Mouse (Mus musculus) adrenal gland, adult 18-20 months (tissue): Measurements from ENCODE around the gene Asprv1. TPM values are rescaled to one million over a fixed set of nuclear protein-coding genes. Genes with fewer than 3 reads are reported as not detected.

ENCODE experiments used
- DNase-seq, 2 experiments: peaks; one replicate each; pipeline ENCODE4 v3.0.0; 2021 to 2022; ENCODE audit warnings: low spot score in 2 of 2
- total RNA-seq, 2 experiments: library from RNA; stranded (reverse); gene quantifications; 1 replicate in 1 of 2; 2 replicates in 1 of 2; pipeline ENCODE4 v1.2.3; 2021

Gene Asprv1
- total RNA-seq, 2 experiments from 2014 or later, result 0.32 TPM; not detected in 1

DNA sequence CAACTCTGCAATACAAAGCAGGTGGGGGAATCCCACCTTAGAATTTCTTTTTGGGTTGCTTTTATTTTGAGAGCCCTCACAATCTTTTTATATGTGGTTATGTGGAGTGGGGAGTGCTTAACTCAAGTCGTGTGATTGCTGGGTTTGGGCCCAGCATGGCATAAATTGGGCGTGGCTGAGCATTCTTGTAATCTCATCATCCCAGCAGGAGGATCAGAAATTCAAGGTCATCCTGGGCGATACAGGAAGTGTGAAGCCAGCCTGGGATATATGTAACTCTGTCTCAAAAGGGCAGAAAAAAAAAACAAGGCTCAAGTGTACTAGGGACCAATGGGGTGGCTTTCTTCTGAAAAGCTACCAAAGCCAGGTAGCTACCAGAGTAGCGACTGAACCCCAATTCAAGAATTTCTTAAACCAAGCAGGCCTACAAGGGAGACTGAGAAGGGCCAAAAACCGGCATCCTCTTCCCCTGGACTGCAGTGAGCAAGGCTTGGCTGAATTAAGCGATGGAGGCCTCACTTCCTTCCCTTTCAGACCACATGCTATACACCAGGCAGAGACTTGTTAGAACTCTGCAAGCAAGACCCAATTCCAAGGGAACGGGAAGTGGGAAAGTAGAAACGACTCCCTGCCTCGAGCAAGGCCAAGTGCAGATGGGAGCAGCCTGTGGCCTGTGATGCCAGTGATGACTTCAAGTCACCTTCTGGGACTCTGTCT, 32.4 kb downstream of the Asprv1 start:
- DNase-seq, result no peak

DNA sequence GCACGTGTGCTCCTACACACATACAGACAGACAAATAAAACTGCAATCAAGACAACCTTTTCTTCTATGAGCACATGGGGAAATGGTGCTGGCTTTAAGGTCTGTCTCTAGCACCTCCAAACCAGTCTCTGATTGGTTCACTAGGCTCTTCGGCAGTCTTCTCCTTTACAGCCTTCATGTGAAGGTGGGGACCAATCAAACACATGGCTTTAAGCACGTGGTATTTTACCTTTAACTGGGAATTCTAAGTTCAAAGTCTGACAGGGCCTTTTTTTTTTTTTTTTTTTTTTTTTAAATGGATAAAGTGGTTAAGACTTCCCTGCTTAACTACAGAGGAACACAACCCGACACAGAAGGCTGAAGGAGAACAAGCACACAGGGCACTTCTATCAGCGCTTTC, 37.1 kb downstream of the Asprv1 start:
- no peak for DNase-seq

DNA sequence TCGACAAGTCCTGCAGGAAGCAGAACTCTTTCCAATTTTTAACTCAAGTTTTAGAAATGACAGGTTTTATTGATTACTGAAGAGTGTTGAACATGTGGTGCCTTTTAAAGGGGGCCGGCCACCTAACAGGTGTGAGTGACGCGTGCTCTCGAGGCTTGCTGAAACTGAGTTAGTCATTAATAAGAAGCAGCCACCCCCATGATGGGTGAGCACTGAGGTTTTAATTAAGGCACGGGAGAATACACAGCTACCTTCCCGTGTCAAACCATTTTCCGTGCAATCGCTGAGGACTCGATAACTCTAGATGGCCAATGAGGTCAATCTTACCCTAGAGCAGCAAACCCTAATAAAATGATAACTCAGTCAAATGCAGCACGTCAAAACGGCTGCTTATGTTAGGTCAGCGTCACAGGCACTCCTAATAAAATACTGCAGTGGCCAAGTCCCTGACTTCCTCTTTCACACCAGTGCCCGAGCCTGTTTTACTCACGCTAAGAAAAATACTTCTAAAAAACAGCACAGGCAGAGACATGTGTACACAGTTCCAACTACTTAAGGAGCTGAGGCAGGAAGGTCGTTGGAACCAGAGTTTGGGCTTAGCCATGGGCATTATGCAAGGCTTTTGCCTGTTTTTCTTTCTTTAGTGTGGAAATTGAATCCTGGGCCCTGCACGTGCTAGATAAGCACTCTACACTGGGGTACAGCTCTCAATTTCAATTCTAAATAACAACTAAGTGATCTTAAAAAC, 37.8 kb downstream of the Asprv1 start:
- no peak for DNase-seq

DNA sequence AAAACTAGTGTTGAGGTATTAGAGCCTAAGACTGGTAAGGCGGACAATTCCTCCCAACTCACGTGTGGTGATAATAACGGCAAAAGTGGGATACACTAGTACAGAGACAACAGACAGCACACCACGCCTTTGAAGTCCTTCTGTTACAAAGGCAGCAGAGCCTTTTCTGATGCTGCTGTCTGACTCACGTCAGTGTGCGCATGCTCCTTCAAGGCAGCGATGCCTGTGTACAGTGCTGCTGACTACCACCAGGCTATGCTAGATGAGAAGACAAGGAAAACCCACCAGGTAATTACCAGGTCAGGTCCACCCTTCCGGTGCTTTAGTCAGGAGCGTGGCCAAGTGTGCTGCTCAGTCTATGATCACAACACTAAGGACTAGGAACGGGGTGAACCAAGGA, 39.1 kb downstream of the Asprv1 start:
- no peak for DNase-seq

DNA sequence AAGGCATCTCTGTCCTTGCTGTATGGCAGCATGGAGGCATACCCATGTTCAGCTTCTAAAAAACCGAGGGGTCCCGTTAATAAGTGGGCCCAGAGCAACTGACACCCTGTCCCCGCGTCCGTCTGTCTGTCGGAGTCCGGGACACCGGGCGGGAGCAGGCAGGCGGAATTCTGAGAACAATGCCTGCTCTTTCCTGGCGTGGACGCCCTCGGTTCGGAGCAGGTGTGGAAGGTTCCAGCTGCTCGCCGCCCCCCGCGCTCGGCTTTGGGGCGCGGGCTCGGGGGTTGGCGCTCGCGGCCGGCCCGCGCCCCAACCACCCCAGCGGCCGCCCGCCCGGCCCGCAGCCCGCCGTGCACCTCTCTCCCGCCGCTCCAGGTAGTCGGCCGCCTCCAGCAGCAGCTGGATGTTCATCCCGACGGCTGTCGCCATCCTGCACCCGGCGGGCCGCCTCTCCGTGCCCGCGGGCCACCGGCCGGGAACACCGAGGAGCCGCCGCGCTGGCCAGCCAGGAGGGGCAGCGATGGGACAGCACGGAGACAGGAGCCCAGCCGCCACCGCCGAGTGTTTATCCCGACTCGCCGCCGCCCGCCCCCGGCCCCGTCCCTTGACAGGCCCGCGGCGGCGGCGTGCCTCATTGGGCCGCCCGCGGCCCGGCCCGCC, 40.7 kb downstream of the Asprv1 start, which contains the start of gene Mxd1:
Mxd1 (minus strand) TSS at position 582 of the 660 bp plus-strand sequence.
- peak in 1 of 2 experiments; percentile 21 for DNase-seq

GRCm38 (mm10) chr6:86669240-86669727, 41.3 kb downstream of the Asprv1 start:
- DNase-seq, result peak; percentile 97 to 98

- peak in 1 of 2 experiments; percentile 46 for DNase-seq
Measured at GRCm38 (mm10) chr6:86670873-86671272, 42.9 kb downstream of the Asprv1 start.

DNA sequence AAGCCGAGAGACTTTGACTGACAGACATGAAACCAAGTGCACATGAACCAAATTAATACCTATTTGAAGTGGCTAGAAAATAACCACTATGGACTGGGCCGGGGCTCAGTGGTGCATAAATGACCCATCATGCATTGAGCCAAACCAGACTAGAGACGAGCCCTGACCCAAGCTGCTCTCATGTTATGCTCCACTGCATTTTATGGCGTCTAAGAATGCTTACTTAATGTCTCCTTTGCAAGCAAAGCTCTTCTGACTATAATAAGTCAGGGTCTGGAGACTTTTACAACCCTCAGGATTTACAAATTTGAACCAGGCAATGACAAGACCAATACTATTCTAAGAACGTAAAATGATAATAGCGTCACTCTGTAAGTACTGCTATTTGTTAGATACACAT, 50.4 kb downstream of the Asprv1 start:
- no peak for DNase-seq

Other genes with a start within 250 kb of the Asprv1 start
- gene Pcyox1, start 231.0 kb upstream of the Asprv1 start, total RNA-seq, result 100 to 1,000 TPM; 114 to 221 TPM
- 10 to 100 TPM; 40.3 to 56.3 TPM for gene Tia1, start 223.9 kb upstream of the Asprv1 start, total RNA-seq
- gene Gm44790, start 201.5 kb upstream of the Asprv1 start, total RNA-seq, result 1 to 10 TPM in 1 of 2 experiments, not detected in 1; 2.7 TPM
- gene C87436, start 189.8 kb upstream of the Asprv1 start, total RNA-seq, result 10 to 100 TPM; 18.1 to 18.6 TPM
- 100 to 1,000 TPM; 331 to 339 TPM for gene Pcbp1, start 101.8 kb upstream of the Asprv1 start, total RNA-seq
- 1 to 10 TPM; 7.2 to 7.5 TPM for gene Mxd1, start 41.0 kb downstream of the Asprv1 start, total RNA-seq
- 10 to 100 TPM; 56.5 to 60.9 TPM for gene Snrnp27, start 56.4 kb downstream of the Asprv1 start, total RNA-seq
- 10 to 100 TPM; 11.9 to 17.8 TPM for gene Gmcl1, start 105.2 kb downstream of the Asprv1 start, total RNA-seq
- 10 to 100 TPM; 76.0 to 82.7 TPM for gene Anxa4, start 165.4 kb downstream of the Asprv1 start, total RNA-seq
- 100 to 1,000 TPM; 104 to 109 TPM for gene Aak1, start 221.4 kb downstream of the Asprv1 start, total RNA-seq